Mouse (Mus musculus): Measurements from ENCODE around the gene Usp6nl. TPM values are rescaled to one million over a fixed set of nuclear protein-coding genes. Genes with fewer than 3 reads are reported as not detected.

The Usp6nl gene
- polyA plus RNA-seq, 1 experiment from 2014 or later = 8.5 TPM

DNA sequence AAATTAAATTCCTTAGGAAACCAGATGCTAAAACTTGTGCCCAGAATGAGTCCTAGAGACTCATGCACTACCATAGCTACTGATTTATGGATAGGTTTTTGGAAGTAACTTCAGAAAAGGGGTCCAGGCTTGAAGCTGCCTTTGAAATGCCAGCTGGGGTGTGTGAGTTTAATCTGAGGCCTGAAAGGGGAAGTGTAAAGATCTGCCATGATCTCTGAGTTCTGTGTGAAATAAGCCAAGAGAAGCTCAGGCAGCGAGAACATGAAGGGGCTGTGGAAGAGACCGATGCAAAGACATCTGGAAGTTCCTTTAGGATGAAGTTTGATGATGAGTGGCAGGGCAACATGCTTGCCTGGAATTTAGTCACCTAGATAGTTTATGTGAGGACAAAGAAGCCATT, 126.4 kb downstream of the Usp6nl start:
- Histone ChIP-seq H3K4me1 (replicated peaks; ENCODE audit: control insufficient read depth, insufficient read depth, low read length) (peaks cover 8% of the 10 kb centered on the region), H3K27ac (ENCODE audit: low read depth, low read length) (no peak overlapping the region), H3K4me2 (no peak overlapping the region), H3K36me3 (ENCODE audit: control insufficient read depth, insufficient read depth, low read length) (no peaks in the 10 kb centered on the region), H3K9ac (ENCODE audit: low read depth, low read length) (no peak overlapping the region), H3K9me3 (ENCODE audit: control insufficient read depth, low read length) (no peaks in the 10 kb centered on the region), H3K4me3 (ENCODE audit: low read depth, low read length) (no peak overlapping the region), H3K27me3 (replicated peaks; ENCODE audit: control insufficient read depth, insufficient read depth, low read length) (no peaks in the 10 kb centered on the region)
- WGBS = 78% methylated on average over 2 of the region's 2 CpGs
- ATAC-seq (replicated peaks; ENCODE audit: low FRiP score) (no peak), DNase-seq (ENCODE audit: low spot score) (no peak)

DNA sequence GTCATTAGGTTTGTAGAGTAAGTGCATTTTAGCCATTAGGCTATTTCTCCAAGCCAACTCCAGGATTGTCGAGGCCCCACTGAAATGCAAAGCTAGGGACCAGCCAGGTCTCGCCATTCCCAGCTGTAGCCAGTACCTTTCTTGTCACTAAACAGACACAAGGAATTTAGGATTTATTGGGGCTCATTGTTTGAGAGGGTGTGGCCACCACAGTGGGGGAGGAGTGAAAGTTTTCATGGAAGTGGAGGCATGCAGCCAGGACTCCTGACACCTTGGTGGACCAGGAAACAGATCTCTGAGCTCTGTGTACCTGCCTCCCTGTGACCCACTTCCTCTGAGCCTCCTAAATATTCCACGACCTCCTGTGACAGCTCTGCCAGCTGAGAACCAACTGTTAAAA, 127.2 kb downstream of the Usp6nl start:
- no peak overlapping the region for H3K9ac ChIP-seq (ENCODE audit: low read depth, low read length)
- no peak overlapping the region for H3K4me3 ChIP-seq (ENCODE audit: low read depth, low read length)
- H3K4me2 ChIP-seq = no peak overlapping the region
- no peak for ATAC-seq (replicated peaks; ENCODE audit: low FRiP score)
- H3K27me3 ChIP-seq (replicated peaks; ENCODE audit: control insufficient read depth, insufficient read depth, low read length) = no peaks in the 10 kb centered on the region
- no peaks in the 10 kb centered on the region for H3K36me3 ChIP-seq (ENCODE audit: control insufficient read depth, insufficient read depth, low read length)
- H3K9me3 ChIP-seq (ENCODE audit: control insufficient read depth, low read length) = no peaks in the 10 kb centered on the region
- no peak for DNase-seq (ENCODE audit: low spot score)
- H3K4me1 ChIP-seq (replicated peaks; ENCODE audit: control insufficient read depth, insufficient read depth, low read length) = peaks cover 8% of the 10 kb centered on the region
- WGBS = 76% methylated on average over 3 of the region's 3 CpGs
- H3K27ac ChIP-seq (ENCODE audit: low read depth, low read length) = no peak overlapping the region

GRCm38 (mm10) chr2:6450544-6450943, 128.1 kb downstream of the Usp6nl start:
- 82% methylated on average over 3 of the region's 3 CpGs for WGBS
- Histone ChIP-seq H3K9ac (ENCODE audit: low read depth, low read length) (no peak overlapping the region), H3K4me3 (ENCODE audit: low read depth, low read length) (no peak overlapping the region), H3K9me3 (ENCODE audit: control insufficient read depth, low read length) (no peaks in the 10 kb centered on the region), H3K4me1 (replicated peaks; ENCODE audit: control insufficient read depth, insufficient read depth, low read length) (no peaks in the 10 kb centered on the region; the same call in 1 of the 2 replicates), H3K27me3 (replicated peaks; ENCODE audit: control insufficient read depth, insufficient read depth, low read length) (no peaks in the 10 kb centered on the region), H3K27ac (ENCODE audit: low read depth, low read length) (no peak overlapping the region), H3K4me2 (no peak overlapping the region), H3K36me3 (ENCODE audit: control insufficient read depth, insufficient read depth, low read length) (no peaks in the 10 kb centered on the region)
- no peak for DNase-seq (ENCODE audit: low spot score)
- no peak for ATAC-seq (replicated peaks; ENCODE audit: low FRiP score)

DNA sequence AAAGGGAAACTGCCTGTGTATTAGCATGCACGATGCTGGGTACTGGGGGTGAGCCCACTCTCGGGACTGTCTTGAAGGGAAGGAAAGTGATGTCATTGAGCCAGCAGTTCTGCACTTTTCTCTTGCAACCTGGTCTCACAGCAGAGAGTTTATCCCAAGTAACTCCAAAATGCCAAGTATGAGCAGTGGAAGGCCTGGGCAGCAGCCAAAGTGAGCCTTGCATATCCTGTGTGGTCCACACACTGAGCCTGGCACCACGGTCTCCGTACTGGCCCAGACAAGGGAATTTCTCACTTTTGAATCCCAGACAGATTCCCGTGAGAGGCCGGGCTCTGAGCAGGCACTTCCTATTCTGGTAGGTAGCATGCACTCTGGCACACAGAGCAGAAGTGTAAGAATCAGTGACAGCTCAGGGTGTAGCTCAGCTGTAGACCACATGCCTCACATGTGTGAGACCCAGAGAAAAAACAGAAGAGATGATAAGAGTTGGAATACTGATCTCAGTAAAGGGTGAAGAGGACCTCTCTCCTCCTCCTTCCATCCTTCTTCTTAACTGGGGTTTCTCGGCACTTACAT, 132.6 kb downstream of the Usp6nl start:
- Histone ChIP-seq H3K9me3 (ENCODE audit: control insufficient read depth, low read length) (no peaks in the 10 kb centered on the region), H3K27ac (ENCODE audit: low read depth, low read length) (no peak overlapping the region), H3K4me1 (replicated peaks; ENCODE audit: control insufficient read depth, insufficient read depth, low read length) (no peaks in the 10 kb centered on the region), H3K36me3 (ENCODE audit: control insufficient read depth, insufficient read depth, low read length) (no peaks in the 10 kb centered on the region), H3K9ac (ENCODE audit: low read depth, low read length) (no peak overlapping the region), H3K4me3 (ENCODE audit: low read depth, low read length) (no peak overlapping the region), H3K27me3 (replicated peaks; ENCODE audit: control insufficient read depth, insufficient read depth, low read length) (no peaks in the 10 kb centered on the region), H3K4me2 (no peak overlapping the region)
- 70% methylated on average over 7 of the region's 7 CpGs for WGBS
- DNase-seq (ENCODE audit: low spot score) (no peak), ATAC-seq (replicated peaks; ENCODE audit: low FRiP score) (no peak)

- 0 out of 2 replicates have a peak, but pooled peaks have one; percentile 2 for ATAC-seq (replicated peaks; ENCODE audit: low FRiP score)
- H3K4me3 ChIP-seq (ENCODE audit: low read depth, low read length) = no peak overlapping the region
- H3K4me1 ChIP-seq (replicated peaks; ENCODE audit: control insufficient read depth, insufficient read depth, low read length) = no peaks in the 10 kb centered on the region
- no peaks in the 10 kb centered on the region for H3K36me3 ChIP-seq (ENCODE audit: control insufficient read depth, insufficient read depth, low read length)
- no peaks in the 10 kb centered on the region for H3K9me3 ChIP-seq (ENCODE audit: control insufficient read depth, low read length)
- H3K4me2 ChIP-seq = no peak overlapping the region
- WGBS = 71% methylated on average over 13 of the region's 13 CpGs
- no peaks in the 10 kb centered on the region for H3K27me3 ChIP-seq (replicated peaks; ENCODE audit: control insufficient read depth, insufficient read depth, low read length)
- DNase-seq (ENCODE audit: low spot score) = no peak
- no peak overlapping the region for H3K27ac ChIP-seq (ENCODE audit: low read depth, low read length)
- no peak overlapping the region for H3K9ac ChIP-seq (ENCODE audit: low read depth, low read length)
Measured at GRCm38 (mm10) chr2:6459282-6460047, 137.0 kb downstream of the Usp6nl start.

GRCm38 (mm10) chr2:6462306-6462705, 139.8 kb downstream of the Usp6nl start:
- Histone ChIP-seq H3K4me1 (replicated peaks; ENCODE audit: control insufficient read depth, insufficient read depth, low read length) (no peaks in the 10 kb centered on the region), H3K27me3 (replicated peaks; ENCODE audit: control insufficient read depth, insufficient read depth, low read length) (0 out of 2 replicates have a peak, but pooled peaks cover 2% of the 10 kb centered on the region), H3K36me3 (ENCODE audit: control insufficient read depth, insufficient read depth, low read length) (no peaks in the 10 kb centered on the region), H3K4me2 (no peak overlapping the region), H3K9me3 (ENCODE audit: control insufficient read depth, low read length) (no peaks in the 10 kb centered on the region), H3K9ac (ENCODE audit: low read depth, low read length) (no peak overlapping the region), H3K27ac (ENCODE audit: low read depth, low read length) (no peak overlapping the region), H3K4me3 (ENCODE audit: low read depth, low read length) (no peak overlapping the region)
- DNase-seq (ENCODE audit: low spot score) = no peak
- WGBS = 77% methylated on average over 3 of the region's 3 CpGs
- no peak for ATAC-seq (replicated peaks; ENCODE audit: low FRiP score)

GRCm38 (mm10) chr2:6463772-6464661, 141.6 kb downstream of the Usp6nl start:
- no peak for ATAC-seq (replicated peaks; ENCODE audit: low FRiP score)
- no peaks in the 10 kb centered on the region for H3K9me3 ChIP-seq (ENCODE audit: control insufficient read depth, low read length)
- no peak overlapping the region for H3K4me3 ChIP-seq (ENCODE audit: low read depth, low read length)
- no peak overlapping the region for H3K4me2 ChIP-seq
- H3K27me3 ChIP-seq (replicated peaks; ENCODE audit: control insufficient read depth, insufficient read depth, low read length) = 0 out of 2 replicates have a peak, but pooled peaks cover 2% of the 10 kb centered on the region
- no peaks in the 10 kb centered on the region for H3K36me3 ChIP-seq (ENCODE audit: control insufficient read depth, insufficient read depth, low read length)
- no peak overlapping the region for H3K27ac ChIP-seq (ENCODE audit: low read depth, low read length)
- H3K9ac ChIP-seq (ENCODE audit: low read depth, low read length) = no peak overlapping the region
- no peaks in the 10 kb centered on the region for H3K4me1 ChIP-seq (replicated peaks; ENCODE audit: control insufficient read depth, insufficient read depth, low read length)
- WGBS = 69% methylated on average over 10 of the region's 10 CpGs
- DNase-seq (ENCODE audit: low spot score) = no peak

DNA sequence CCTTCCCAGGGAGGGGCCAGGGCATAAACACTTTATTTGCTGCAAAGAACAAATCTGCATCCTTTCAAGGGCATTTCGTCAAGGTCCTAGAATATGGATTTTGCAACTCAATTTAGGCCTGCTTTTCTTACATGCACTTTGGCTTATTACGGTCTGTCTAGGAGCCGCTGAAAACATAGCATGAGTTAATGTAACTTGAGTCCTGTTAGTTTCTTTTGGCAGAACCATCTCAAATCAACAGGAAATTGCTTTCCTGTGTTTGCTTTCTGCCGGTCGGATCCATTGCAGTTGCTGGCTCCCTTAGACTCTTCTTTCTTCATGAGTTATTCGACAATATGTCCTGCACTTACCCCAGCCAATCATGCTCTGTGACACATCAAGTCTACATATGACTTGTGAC, 143.9 kb downstream of the Usp6nl start:
- Histone ChIP-seq H3K9me3 (ENCODE audit: control insufficient read depth, low read length) (no peaks in the 10 kb centered on the region), H3K4me1 (replicated peaks; ENCODE audit: control insufficient read depth, insufficient read depth, low read length) (no peaks in the 10 kb centered on the region), H3K4me2 (no peak overlapping the region), H3K4me3 (ENCODE audit: low read depth, low read length) (no peak overlapping the region), H3K27ac (ENCODE audit: low read depth, low read length) (no peak overlapping the region), H3K27me3 (replicated peaks; ENCODE audit: control insufficient read depth, insufficient read depth, low read length) (0 out of 2 replicates have a peak, but pooled peaks cover 2% of the 10 kb centered on the region), H3K9ac (ENCODE audit: low read depth, low read length) (no peak overlapping the region), H3K36me3 (ENCODE audit: control insufficient read depth, insufficient read depth, low read length) (no peaks in the 10 kb centered on the region)
- 81% methylated on average over 6 of the region's 6 CpGs for WGBS
- no peak for DNase-seq (ENCODE audit: low spot score)
- ATAC-seq (replicated peaks; ENCODE audit: low FRiP score) = no peak
